Mouse (Mus musculus): Measurements from ENCODE around the gene 1600002K03Rik. TPM values are rescaled to one million over a fixed set of nuclear protein-coding genes. Genes with fewer than 3 reads are reported as not detected.

Gene 1600002K03Rik
- total RNA-seq, 2 experiments from 2014 or later, result 7.5 to 8.8 TPM

GRCm38 (mm10) chr10:80140666-80141035 is 32.1 kb upstream of the 1600002K03Rik start, which contains the start of gene Cbarp:
Cbarp (minus strand) TSS chr10:80140835.
- DNase-seq (ENCODE audit: low spot score in 2 of 2), result no peak

DNA sequence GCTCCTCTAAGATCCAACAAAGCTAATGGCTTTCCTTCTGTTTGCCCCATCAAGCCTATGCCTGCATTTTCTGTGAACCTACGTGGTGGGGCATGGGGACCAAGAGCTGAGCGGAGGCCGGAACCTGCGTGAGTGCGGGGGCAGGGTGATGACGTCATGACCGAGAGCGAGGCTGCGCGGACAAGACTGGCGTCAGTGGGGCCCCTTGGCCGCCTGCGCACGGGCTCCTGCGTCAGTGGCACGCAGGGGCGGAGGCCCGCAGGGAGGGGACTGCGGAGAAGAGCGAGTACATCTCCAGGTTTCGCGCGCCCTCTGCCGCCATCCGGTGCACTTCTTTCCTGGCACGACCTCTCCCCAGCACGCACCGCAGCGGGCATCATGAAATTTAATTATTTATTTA is 31.5 kb upstream of the 1600002K03Rik start:
- DNase-seq (ENCODE audit: low spot score in 2 of 2), result peak; percentile 81 to 88

- DNase-seq (ENCODE audit: low spot score in 2 of 2), result peak; percentile 60 to 84
Measured at GRCm38 (mm10) chr10:80141786-80142529, 30.8 kb upstream of the 1600002K03Rik start.

DNA sequence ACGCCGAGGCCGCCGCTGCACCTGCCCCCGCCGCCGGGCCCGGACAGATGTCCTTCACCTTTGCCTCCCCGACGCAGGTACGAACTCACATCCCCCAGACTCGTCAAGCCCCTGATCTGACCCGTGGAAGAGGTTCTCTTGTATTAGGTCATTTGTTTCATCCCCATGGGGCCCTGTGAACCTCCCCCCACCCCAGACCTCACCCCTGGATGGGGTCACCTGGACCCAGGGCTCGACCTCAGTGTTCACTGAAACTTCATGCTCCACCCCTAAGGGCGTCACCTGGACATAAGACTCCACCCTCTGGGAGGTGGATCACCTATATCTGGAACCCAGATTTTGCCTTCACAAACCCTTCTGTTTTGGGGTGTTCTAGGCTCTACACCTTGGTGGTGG is 30.2 kb upstream of the 1600002K03Rik start:
- DNase-seq (ENCODE audit: low spot score in 2 of 2), result no peak

DNA sequence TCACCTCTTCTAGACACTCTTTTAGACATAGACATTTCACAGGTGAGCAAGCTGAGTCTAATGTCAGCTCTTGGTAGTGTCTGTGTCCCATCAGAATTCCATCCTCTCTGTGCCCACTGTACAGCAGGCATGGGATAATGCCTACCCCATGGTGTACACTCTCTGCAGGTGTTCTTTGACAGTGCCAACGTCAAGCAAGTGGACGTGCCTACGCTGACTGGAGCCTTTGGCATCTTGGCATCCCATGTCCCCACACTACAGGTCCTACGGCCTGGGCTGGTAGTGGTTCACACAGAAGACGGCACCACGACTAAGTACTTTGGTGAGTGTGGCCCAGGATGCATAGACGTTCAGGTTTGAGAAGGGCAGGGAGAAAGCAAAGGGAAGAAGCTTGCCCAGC is 29.1 kb upstream of the 1600002K03Rik start:
- no peak for DNase-seq (ENCODE audit: low spot score in 2 of 2)

GRCm38 (mm10) chr10:80144159-80144558 is 28.6 kb upstream of the 1600002K03Rik start:
- DNase-seq (ENCODE audit: low spot score in 2 of 2), result no peak

- DNase-seq (ENCODE audit: low spot score in 2 of 2), result no peak
Measured at GRCm38 (mm10) chr10:80144864-80145838, 27.6 kb upstream of the 1600002K03Rik start.

DNA sequence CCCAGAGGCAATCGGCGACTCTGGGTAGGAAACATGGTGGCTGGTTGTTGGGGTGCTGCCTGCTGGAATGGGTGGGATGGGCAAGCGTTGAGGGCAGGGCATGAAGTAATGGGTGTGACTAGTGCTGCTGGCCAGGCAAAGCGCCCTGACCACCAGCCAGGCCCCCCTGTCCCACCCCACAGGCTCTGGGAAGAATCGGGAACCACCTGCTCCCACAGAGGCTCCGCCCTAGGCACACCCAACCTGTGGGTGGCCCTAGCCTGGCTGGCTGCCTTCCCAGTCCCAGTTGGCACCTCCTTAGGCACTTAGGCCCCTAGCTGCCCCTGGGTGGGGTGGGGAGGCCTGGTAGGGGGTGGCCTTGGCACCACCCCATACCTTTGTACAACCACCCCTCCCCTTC is 26.8 kb upstream of the 1600002K03Rik start:
- no peak for DNase-seq (ENCODE audit: low spot score in 2 of 2)

DNA sequence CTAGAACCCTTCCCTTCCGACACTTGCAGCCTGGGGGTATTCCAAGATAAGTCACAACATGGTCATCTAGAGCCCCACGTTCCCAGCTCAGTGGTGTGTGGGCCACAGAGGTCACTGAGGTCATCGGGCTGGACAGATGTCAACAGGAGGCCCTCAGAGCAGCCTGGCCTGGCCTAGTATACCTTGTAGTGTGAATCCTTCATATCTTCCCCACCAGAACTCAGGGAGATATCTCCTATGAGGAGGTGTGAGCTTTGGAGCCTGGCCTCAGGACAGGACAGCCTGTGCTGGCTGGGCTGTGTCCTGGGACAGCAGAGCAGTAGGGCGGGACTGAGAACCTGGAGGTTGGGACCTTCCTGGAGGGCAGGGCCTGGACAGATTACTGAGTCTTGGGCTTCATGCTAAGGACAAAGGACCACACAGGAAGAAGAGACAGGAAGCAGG is 26.2 kb upstream of the 1600002K03Rik start:
- DNase-seq (ENCODE audit: low spot score in 2 of 2), result no peak

DNA sequence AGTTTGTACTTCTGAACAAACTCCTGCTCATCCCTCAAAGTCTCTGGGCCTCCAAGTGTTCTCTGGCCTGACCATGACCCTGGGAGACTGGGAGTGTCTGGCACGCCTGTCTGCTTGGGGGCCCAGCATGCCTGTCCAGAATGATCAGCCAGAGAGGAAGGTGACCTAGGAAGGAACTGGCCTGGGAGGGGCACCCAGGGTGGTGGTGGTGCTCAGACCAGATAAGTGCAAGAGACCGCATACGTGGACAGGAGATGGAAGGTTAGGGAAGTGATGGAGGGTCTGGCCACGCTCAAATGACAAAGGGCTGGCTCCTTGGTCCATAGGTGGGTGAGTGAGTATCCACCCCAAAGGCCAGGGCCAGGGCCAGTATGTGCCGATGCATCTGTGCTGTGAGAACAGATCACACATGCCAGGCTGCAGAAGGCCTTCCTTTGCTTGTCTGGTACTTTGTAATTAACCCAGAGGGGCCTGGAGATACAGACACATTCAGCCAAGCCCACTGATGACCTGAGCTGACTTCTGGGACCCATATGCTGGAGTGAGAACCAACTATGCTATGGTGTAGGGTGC is 25.5 kb upstream of the 1600002K03Rik start:
- DNase-seq (ENCODE audit: low spot score in 2 of 2), result no peak

GRCm38 (mm10) chr10:80147719-80148601 is 24.8 kb upstream of the 1600002K03Rik start, which contains the start of gene Midn:
Midn (plus strand) TSS chr10:80148272.
- DNase-seq (ENCODE audit: low spot score in 2 of 2), result peak; percentile 78 to 81

GRCm38 (mm10) chr10:80148610-80149290 is 24.0 kb upstream of the 1600002K03Rik start:
- DNase-seq (ENCODE audit: low spot score in 2 of 2), result peak; percentile 92 to 93

DNA sequence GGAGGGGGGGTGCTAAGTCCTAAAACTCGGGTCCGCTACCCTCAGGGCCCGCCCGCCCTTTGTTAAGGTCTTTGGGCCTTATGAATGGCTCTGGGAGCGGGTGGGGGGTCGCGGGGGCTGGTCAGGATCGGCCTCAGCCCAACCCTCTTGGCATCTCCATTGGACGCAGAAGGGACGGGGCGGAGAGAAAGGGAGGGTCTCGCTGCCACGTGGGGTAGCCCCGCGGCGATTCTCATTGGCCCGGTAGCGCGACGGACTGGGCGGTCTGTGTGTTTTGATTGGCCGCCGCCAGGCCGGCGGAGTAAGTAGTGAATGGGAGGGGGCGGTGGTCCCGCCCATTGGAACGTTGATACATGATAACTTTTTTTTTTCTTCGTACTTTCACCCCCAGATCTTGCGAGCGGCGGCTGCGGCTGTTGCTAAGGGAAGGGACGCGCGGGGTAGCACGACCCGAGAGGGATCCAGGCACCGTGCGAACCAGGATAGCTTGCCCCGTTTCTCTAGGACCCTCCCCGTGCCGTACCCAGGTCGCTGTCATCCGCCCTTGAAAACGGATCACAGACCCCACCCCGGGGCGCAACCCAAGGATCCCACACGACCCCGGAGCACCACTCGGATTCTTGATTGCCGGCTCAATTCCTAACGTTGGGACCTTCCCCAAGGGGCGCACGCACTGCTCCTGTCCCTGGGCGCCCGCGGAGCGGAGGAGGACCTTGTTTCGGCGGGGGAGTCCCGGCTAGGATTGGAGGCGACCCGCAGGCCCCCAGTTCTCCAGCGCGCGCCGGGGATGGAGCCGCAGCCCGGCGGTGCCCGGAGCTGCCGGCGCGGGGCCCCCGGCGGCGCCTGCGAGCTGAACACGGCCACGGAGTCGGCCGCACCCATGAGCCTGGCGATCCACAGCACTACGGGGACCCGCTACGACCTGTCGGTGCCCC is 23.2 kb upstream of the 1600002K03Rik start:
- DNase-seq (ENCODE audit: low spot score in 2 of 2), result peak; percentile 90 to 94

DNA sequence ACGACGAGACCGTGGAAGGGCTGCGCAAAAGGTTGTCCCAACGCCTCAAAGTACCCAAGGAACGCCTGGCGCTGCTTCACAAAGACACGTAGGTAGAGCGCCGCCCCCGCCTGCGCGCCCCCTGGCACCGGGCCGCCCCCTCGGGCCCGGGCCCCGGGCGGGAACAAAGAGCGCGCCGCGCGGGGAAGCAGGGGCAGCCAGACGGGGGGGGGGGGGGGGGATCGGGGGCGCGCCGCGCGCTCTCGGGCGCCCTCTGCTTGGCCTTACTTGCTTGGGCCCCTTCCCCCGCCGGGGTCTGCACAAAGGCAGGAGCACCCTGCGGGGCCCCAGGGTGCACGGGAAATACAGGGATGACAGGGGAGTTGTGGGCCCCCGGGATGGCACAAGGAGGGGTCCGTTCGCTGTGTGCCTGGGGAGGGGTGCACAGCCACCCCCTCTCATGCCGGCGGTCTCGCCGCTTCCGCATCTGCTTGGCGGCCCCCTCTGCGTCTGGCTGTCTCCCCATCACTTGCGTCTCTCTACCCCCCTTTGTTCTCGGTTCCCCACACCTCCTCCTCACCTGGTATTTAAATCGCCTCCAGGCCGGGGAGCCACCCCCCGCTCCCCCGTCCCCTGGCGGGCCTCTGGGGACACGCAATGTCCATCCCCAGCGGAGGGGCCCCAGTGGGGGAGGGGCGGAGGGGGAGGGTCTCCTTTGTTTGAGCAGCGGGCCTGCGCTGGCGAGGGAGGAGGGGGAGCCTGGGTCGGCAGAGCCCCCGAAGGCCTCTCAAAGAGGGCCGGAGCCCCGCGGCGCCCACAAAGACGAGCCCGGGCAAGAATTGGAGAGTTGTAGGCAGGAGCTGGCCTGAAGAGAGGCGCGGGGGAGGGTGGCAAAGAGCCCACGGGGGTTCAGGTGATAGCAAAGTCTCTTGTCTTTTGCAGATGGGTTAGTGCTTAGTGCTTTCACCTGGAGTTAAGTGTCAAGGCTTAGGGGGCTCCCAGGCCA is 22.2 kb upstream of the 1600002K03Rik start:
- DNase-seq (ENCODE audit: low spot score in 2 of 2), result no peak

DNA sequence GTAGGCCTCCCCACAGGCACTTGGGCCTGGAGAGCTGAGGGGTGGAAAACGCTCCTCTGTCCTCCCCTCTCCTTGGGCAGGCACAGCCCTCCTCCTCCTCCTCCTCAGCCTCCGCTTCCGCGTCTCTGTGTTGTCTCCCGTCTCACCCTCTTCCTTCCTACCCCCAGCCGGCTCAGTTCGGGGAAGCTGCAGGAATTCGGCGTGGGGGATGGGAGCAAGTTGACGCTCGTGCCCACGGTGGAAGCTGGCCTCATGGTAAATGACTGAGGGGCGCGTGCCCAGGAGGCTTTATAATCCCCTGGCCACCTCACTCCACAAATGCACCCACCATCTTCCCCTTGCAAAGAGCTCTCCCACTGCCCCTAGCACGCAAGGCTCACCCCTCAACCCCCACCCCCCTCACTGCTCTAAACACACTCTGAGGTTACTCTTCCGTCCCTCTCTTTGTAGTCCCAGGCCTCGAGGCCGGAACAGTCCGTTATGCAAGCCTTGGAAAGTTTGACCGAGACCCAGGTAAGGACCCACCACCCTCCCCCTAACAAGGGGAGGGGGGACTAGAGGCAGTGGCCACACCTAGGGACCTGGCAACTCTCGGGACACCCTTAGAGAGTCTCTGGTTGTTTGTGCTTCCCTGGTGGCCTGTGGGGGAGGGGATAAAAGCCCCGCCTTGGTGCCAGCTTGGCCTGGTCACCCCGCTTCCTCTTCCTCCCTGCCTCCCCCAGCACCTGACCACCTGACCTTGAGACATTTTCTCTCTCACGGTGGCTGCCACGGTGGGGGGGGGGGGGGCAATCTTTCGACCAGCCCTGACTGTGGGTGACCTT is 21.3 kb upstream of the 1600002K03Rik start:
- no peak for DNase-seq (ENCODE audit: low spot score in 2 of 2)

GRCm38 (mm10) chr10:80152071-80152872 is 20.5 kb upstream of the 1600002K03Rik start:
- DNase-seq (ENCODE audit: low spot score in 2 of 2), result no peak
